Mouse (Mus musculus): ENCODE measurements around the gene Eef2k. TPM values are rescaled to one million over a fixed set of nuclear protein-coding genes. Genes with fewer than 3 reads are reported as not detected.

Gene Eef2k
- polyA plus RNA-seq, 1 experiment from 2014 or later = 9.1 TPM

DNA sequence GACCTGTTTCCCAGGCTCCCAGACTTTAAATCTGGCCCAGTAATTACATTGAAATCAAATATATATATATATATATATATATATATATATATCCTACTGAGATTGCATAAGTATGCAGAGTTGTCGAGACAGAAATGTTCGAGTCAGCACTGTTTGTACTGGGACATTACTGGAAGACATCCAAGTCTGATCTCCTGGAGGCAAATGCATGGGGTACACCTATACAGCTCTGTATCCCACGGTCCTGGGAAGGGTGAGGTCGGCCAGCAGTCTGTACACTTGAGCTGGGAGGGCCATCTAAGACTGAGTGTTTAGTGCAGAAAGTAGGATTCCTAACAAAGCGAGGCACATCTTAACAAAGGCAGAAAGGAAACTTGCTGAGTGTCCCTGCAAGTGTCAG lies 27.3 kb downstream of the Eef2k start:
- Histone ChIP-seq H3K9ac (ENCODE audit: low read length) (no peak overlapping the region), H3K9me3 (replicated peaks; ENCODE audit: control insufficient read depth, low read length) (no peaks in the 10 kb centered on the region), H3K4me2 (ENCODE audit: low read length) (no peak overlapping the region), H3K4me3 (ENCODE audit: low read depth, low read length) (no peak overlapping the region), H3K4me1 (ENCODE audit: control insufficient read depth, insufficient read depth, low read length) (peaks cover 3% of the 10 kb centered on the region), H3K27me3 (replicated peaks; ENCODE audit: control insufficient read depth, insufficient read depth, low read length) (no peaks in the 10 kb centered on the region), H3K27ac (ENCODE audit: low read depth, low read length) (no peak overlapping the region), H3K36me3 (ENCODE audit: control insufficient read depth, insufficient read depth, low read length) (no peaks in the 10 kb centered on the region)
- ATAC-seq (no peak), DNase-seq (ENCODE audit: low spot score) (no peak)
- WGBS = 60% methylated on average over 5 of the region's 5 CpGs

DNA sequence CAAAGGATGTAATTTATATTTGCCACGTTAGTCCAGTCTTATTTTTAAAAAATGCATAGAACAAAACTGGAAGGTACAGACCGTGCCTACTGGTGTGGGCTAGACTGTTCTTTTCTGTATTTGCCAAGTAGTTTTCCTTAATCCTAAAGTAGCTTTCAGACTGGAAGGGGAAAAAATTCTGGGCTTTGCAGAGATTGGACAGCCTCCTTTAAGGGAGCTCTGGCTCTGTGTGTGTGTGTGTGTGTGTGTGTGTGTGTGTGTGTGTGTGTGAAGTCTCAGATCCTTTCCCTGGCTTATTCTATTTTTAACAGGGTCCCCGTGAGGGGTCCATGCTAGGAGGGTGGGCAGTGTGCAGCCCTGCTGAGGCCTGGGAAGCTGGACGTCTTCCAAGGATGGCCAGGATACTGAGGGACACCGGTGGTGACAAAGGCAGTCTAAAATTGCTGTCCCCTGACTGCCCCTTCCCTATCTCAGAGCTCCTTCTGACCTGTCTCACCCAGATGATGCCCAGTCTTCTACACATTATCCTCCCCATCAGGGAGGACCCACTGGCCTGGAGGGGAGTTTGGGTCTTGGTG lies 27.9 kb downstream of the Eef2k start:
- H3K36me3 ChIP-seq (ENCODE audit: control insufficient read depth, insufficient read depth, low read length) = no peaks in the 10 kb centered on the region
- H3K9ac ChIP-seq (ENCODE audit: low read length) = no peak overlapping the region
- H3K4me3 ChIP-seq (ENCODE audit: low read depth, low read length) = no peak overlapping the region
- H3K4me2 ChIP-seq (ENCODE audit: low read length) = no peak overlapping the region
- H3K4me1 ChIP-seq (ENCODE audit: control insufficient read depth, insufficient read depth, low read length) = no peaks in the 10 kb centered on the region; the same call in 1 of the 2 replicates
- ATAC-seq (no peak), DNase-seq (ENCODE audit: low spot score) (no peak)
- no peaks in the 10 kb centered on the region for H3K9me3 ChIP-seq (replicated peaks; ENCODE audit: control insufficient read depth, low read length)
- WGBS = 72% methylated on average over 5 of the region's 5 CpGs
- H3K27me3 ChIP-seq (replicated peaks; ENCODE audit: control insufficient read depth, insufficient read depth, low read length) = no peaks in the 10 kb centered on the region
- no peak overlapping the region for H3K27ac ChIP-seq (ENCODE audit: low read depth, low read length)

DNA sequence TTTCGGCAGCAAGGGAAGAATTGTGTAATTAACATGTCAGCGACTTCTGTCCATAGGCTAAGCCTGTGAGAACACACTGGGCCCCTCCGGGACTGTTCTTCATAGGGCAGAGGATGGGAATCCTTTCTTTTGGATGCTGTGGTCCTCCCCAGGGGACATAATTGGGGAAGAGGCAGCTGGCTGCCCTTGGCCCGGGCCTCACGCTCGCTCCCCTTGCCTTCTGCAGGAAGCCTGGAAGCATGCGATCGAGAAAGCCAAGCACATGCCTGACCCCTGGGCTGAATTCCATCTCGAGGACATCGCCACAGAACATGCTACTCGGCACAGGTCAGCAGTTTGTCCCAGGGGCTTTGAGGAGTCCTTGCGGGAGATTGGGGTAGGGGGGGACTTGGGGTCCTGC lies 30.5 kb downstream of the Eef2k start:
- ATAC-seq = no peak
- no peak for DNase-seq (ENCODE audit: low spot score)
- no peak overlapping the region for H3K27ac ChIP-seq (ENCODE audit: low read depth, low read length)
- H3K9ac ChIP-seq (ENCODE audit: low read length) = no peak overlapping the region
- no peaks in the 10 kb centered on the region for H3K4me1 ChIP-seq (ENCODE audit: control insufficient read depth, insufficient read depth, low read length)
- no peak overlapping the region for H3K4me3 ChIP-seq (ENCODE audit: low read depth, low read length)
- 86% methylated on average over 12 of the region's 12 CpGs for WGBS
- no peaks in the 10 kb centered on the region for H3K36me3 ChIP-seq (ENCODE audit: control insufficient read depth, insufficient read depth, low read length)
- no peaks in the 10 kb centered on the region for H3K27me3 ChIP-seq (replicated peaks; ENCODE audit: control insufficient read depth, insufficient read depth, low read length)
- H3K4me2 ChIP-seq (ENCODE audit: low read length) = no peak overlapping the region
- no peaks in the 10 kb centered on the region for H3K9me3 ChIP-seq (replicated peaks; ENCODE audit: control insufficient read depth, low read length)

DNA sequence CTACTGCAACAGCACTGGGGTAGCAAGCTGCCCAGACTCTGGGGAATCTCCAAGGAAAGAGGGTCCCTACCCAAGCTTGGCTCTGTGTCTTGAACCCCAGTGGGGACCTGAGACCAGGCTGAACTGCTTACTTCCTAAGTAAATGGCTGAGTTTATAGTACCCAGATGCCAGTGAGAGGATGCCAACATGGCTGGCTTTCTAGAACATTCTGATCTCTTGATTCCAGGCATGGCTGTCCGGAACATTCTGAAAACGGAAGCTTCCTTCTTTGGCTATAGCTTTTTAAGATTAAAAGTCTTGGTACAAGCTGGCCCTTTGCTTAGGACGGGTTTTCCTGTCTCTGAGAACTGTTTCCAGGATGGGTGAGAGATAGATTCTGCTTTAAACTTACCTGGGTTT lies 31.4 kb downstream of the Eef2k start:
- no peak for DNase-seq (ENCODE audit: low spot score)
- Histone ChIP-seq H3K36me3 (ENCODE audit: control insufficient read depth, insufficient read depth, low read length) (no peaks in the 10 kb centered on the region), H3K9me3 (replicated peaks; ENCODE audit: control insufficient read depth, low read length) (no peaks in the 10 kb centered on the region), H3K27me3 (replicated peaks; ENCODE audit: control insufficient read depth, insufficient read depth, low read length) (no peaks in the 10 kb centered on the region), H3K27ac (ENCODE audit: low read depth, low read length) (no peak overlapping the region), H3K9ac (ENCODE audit: low read length) (no peak overlapping the region), H3K4me3 (ENCODE audit: low read depth, low read length) (no peak overlapping the region), H3K4me2 (ENCODE audit: low read length) (no peak overlapping the region), H3K4me1 (ENCODE audit: control insufficient read depth, insufficient read depth, low read length) (no peaks in the 10 kb centered on the region)
- ATAC-seq = no peak
- 90% methylated on average over 3 of the region's 3 CpGs for WGBS

DNA sequence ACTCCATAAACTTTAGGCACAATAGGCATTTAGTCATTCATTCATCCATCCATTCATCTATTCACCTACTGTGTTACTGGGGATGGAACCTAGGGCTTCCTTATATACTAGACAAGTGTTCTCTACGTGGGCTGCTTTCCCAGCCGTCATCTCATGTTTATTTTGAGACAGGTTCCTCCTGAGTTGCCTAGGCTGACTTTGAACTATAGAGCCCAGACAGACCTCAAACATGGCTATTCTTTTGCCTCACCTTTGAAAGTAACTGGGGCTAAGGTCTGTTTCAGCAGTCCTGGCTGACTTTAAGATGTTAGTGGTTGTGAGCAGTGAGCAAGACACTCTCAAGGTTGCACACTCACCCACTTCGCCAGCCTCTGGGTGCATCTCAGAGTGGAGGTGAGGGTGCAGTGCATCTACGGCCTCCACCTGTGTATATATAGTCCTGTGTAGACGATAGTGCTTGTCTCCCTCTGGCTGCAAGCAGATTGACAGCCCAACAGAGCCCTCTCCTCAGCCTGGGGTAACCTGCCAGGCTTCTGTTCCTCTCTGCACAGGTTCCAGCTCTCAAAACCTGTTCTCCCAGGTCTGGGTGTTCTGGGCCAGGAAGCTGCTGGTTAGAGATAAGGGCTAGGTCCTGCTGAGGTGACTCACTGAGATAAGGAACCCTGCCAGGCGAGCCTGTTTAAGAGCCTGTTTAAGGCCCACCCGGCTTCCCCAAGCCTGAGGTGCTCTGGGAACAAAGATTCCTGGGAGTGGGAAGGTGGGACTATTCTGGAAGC lies 32.3 kb downstream of the Eef2k start:
- 74% methylated on average over 7 of the region's 7 CpGs for WGBS
- no peaks in the 10 kb centered on the region for H3K9me3 ChIP-seq (replicated peaks; ENCODE audit: control insufficient read depth, low read length)

DNA sequence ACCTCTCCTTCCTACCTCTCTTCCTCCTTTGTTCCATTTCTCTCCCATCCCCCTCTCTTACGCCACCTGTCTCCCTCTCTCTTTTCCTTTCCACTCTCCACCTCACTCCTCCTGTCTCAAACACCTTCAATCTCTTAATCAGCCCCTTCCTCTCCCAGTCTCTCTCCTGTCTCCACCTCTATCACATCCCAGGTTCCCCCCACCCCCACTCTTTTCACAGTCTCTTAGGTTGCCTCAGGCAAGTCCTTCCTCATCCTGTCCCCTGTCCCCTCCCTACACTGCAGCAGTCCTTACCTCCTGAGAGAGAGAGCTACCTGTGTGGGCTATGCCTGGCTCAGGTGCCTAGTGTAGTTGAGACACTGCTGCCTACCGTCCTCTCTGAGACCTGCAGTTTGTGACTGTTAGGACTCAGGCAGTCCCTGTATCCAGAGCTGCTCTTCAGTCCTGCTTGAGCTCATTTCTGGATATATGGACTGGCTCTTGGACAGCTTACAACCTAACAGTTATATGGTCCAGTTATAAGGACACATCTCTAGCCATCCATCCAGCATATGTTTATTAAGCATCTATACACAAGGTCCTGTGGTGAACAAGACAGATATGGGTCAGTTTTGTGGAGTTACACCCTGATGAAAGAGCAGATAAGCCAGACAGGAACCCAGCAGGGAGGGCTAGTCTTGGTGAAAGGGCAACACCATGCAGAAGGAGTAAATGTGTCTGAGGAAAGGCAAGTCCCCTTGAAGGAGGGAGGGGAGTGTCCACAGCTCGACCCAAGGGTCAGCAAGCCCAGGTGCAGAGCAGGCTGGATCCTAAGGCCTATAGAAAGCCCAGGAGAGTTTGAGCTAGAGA lies 33.1 kb downstream of the Eef2k start:
- no peak overlapping the region for H3K4me2 ChIP-seq (ENCODE audit: low read length)
- DNase-seq (ENCODE audit: low spot score) (no peak), ATAC-seq (no peak)
- H3K9me3 ChIP-seq (replicated peaks; ENCODE audit: control insufficient read depth, low read length) = no peaks in the 10 kb centered on the region
- H3K4me1 ChIP-seq (ENCODE audit: control insufficient read depth, insufficient read depth, low read length) = no peaks in the 10 kb centered on the region
- 0 out of 2 replicates have a peak, but pooled peaks cover 6% of the 10 kb centered on the region for H3K36me3 ChIP-seq (ENCODE audit: control insufficient read depth, insufficient read depth, low read length)
- H3K27ac ChIP-seq (ENCODE audit: low read depth, low read length) = no peak overlapping the region
- no peak overlapping the region for H3K9ac ChIP-seq (ENCODE audit: low read length)
- no peak overlapping the region for H3K4me3 ChIP-seq (ENCODE audit: low read depth, low read length)
- H3K27me3 ChIP-seq (replicated peaks; ENCODE audit: control insufficient read depth, insufficient read depth, low read length) = no peaks in the 10 kb centered on the region
- WGBS = 68% methylated on average over 3 of the region's 3 CpGs

More for the DNA sequence above, 32.3 kb downstream of the Eef2k start:
- Histone ChIP-seq H3K9ac (ENCODE audit: low read length) (no peak overlapping the region), H3K36me3 (ENCODE audit: control insufficient read depth, insufficient read depth, low read length) (0 out of 2 replicates have a peak, but pooled peaks cover under 1% of the 10 kb centered on the region), H3K4me1 (ENCODE audit: control insufficient read depth, insufficient read depth, low read length) (no peaks in the 10 kb centered on the region), H3K4me2 (ENCODE audit: low read length) (no peak overlapping the region), H3K27ac (ENCODE audit: low read depth, low read length) (no peak overlapping the region), H3K27me3 (replicated peaks; ENCODE audit: control insufficient read depth, insufficient read depth, low read length) (no peaks in the 10 kb centered on the region), H3K4me3 (ENCODE audit: low read depth, low read length) (no peak overlapping the region)
- no peak for DNase-seq (ENCODE audit: low spot score)
- no peak for ATAC-seq

DNA sequence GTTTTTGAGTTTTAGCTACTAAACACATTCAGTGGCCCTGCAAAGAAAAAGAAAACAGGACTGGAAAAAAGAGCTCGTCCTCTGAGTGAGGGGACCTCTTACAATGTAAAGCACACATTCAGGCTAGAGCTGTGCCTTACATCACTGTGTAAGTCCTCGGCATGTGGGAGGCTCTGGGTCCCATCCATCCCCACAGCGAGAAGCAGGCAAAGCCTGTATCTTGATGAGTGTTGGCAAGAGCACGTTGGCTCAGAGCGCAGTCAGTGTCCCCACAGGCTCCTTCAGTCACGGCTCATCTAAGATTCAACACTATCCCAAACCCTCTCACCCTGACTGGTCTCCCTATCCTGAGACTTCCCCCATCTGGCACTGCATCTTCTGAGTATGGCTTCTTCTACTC lies 35.6 kb downstream of the Eef2k start:
- Histone ChIP-seq H3K4me3 (ENCODE audit: low read depth, low read length) (no peak overlapping the region), H3K9ac (ENCODE audit: low read length) (no peak overlapping the region), H3K4me2 (ENCODE audit: low read length) (no peak overlapping the region), H3K9me3 (replicated peaks; ENCODE audit: control insufficient read depth, low read length) (no peaks in the 10 kb centered on the region), H3K27me3 (replicated peaks; ENCODE audit: control insufficient read depth, insufficient read depth, low read length) (no peaks in the 10 kb centered on the region), H3K27ac (ENCODE audit: low read depth, low read length) (no peak overlapping the region), H3K4me1 (ENCODE audit: control insufficient read depth, insufficient read depth, low read length) (no peaks in the 10 kb centered on the region), H3K36me3 (ENCODE audit: control insufficient read depth, insufficient read depth, low read length) (0 out of 2 replicates have a peak, but pooled peaks cover 6% of the 10 kb centered on the region)
- DNase-seq (ENCODE audit: low spot score) = no peak
- ATAC-seq = no peak
- 84% methylated on average over 6 of the region's 6 CpGs for WGBS

DNA sequence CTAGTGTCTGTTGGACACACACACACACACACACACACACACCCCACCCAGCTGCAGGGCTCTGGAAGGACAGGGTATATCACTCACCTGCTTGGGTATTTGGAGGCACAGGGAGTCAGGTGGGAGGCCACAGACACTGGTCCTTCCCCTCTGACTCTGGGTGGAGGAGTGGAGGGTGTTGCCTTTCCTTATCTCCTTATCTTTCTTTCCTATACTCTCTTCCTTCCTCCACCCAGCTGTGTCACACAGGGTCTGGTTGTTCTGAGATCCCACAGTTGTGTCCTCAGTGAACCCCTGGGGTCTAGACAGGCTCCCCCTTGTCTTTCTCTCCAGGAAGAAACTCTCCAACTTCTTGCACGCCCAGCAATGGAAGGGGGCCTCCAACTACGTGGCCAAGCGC lies 37.3 kb downstream of the Eef2k start:
- DNase-seq (ENCODE audit: low spot score) = no peak
- 96% methylated on average over 3 of the region's 3 CpGs for WGBS
- Histone ChIP-seq H3K9me3 (replicated peaks; ENCODE audit: control insufficient read depth, low read length) (0 out of 2 replicates have a peak, but pooled peaks cover 4% of the 10 kb centered on the region), H3K27ac (ENCODE audit: low read depth, low read length) (no peak overlapping the region), H3K27me3 (replicated peaks; ENCODE audit: control insufficient read depth, insufficient read depth, low read length) (no peaks in the 10 kb centered on the region), H3K4me1 (ENCODE audit: control insufficient read depth, insufficient read depth, low read length) (no peaks in the 10 kb centered on the region), H3K36me3 (ENCODE audit: control insufficient read depth, insufficient read depth, low read length) (peaks cover 13% of the 10 kb centered on the region), H3K9ac (ENCODE audit: low read length) (no peak overlapping the region), H3K4me3 (ENCODE audit: low read depth, low read length) (no peak overlapping the region), H3K4me2 (ENCODE audit: low read length) (no peak overlapping the region)
- no peak for ATAC-seq
